Mouse (Mus musculus) heart, embryonic 10.5 days (tissue): Measurements from ENCODE around the gene Ctdsp2. TPM values are rescaled to one million over a fixed set of nuclear protein-coding genes. Genes with fewer than 3 reads are reported as not detected.

Experiments used
- DNase-seq: peaks from one replicate; pipeline ENCODE4 v3.0.0-alpha.2; 2017; ENCODE audit warnings: low spot score
- H3K27ac ChIP-seq: fragments of 300-500 bp; sonication (generic); 2 replicates; pipeline ENCODE4 v1.5.1; 2016; ENCODE audit warnings: mild to moderate bottlenecking
- H3K27me3 ChIP-seq: fragments of 300-500 bp; sonication (generic); 2 replicates; pipeline ENCODE4 v1.6.1; 2016; ENCODE audit warnings: mild to moderate bottlenecking; ENCODE audit not compliant: poor library complexity, insufficient read depth, severe bottlenecking
- H3K36me3 ChIP-seq: fragments of 300-500 bp; sonication (generic); 2 replicates; pipeline ENCODE4 v1.6.1; 2016; ENCODE audit warnings: mild to moderate bottlenecking, moderate library complexity
- H3K4me1 ChIP-seq: fragments of 300-500 bp; sonication (generic); 2 replicates; pipeline ENCODE4 v1.6.1; 2016; ENCODE audit warnings: mild to moderate bottlenecking
- H3K4me3 ChIP-seq: fragments of 300-500 bp; sonication (generic); 2 replicates; pipeline ENCODE4 v1.5.1; 2016; ENCODE audit warnings: mild to moderate bottlenecking, moderate library complexity
- H3K9me3 ChIP-seq: fragments of 300-500 bp; sonication (generic); 2 replicates; pipeline ENCODE4 v1.6.1; 2016; ENCODE audit warnings: mild to moderate bottlenecking, moderate library complexity
- WGBS: fragments of 180-500 bp; shearing (Covaris S2); methylation state at CpG from one replicate; pipeline ENCODE4 v1.1.7; 2016; 5-methylcytosine and 5-hydroxymethylcytosine counted together
- polyA plus RNA-seq: library from polyadenylated mRNA; unstranded; fragments of >200 nt; fragmentation: Nextera tagmentation; extraction: Ambion mirVana; gene quantifications from 2 replicates; pipeline ENCODE4 v1.2.1, GENCODE M21; 2016

Gene Ctdsp2
- polyA plus RNA-seq: 37.8 and 46.2 TPM in 2 replicates

DNA sequence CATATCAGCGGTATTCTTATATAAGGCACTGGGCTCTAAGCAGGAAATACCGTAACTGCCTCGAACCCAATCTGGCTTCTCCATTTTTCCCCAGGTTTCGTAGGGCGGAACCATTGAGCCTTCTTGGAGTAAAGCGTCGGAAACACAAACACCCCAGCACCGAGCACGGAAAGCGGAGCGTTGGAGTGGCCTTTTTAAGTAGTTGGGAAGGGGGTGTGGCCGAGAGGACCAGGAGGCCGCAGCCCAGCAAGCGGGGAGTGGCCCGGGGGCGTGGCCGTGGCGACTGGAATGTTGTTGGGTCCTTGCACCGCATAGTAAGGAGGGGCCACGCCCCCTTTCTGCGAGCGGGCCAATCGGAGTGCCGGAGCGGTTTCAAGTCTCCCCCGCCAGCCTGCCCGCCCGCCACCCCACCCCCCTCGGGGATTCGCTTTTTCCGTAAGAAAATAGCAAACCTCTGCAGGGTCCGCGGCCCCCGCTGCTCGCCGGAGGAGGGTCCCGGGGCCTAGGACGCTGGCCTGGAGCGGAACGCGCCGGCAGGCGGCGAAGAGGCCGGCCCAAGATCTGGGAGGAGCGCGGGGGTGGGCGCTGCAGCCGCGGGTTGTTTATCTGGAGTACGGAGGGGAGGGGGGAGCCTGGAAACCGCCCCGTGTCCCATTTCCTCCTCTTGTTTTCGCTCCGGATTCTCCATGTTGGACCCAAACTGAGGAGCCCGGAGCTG is at the start of gene Ctdsp2:
Gene Ctdsp2, plus strand, starts transcription at position 441 of the 718 bp plus-strand sequence.
- under 1% methylated on average over 55 of the region's 56 CpGs for WGBS
- no peaks in the 10 kb centered on the region for H3K9me3 ChIP-seq
- no peaks in the 10 kb centered on the region for H3K27me3 ChIP-seq
- peak within 1 kb of the TSS; percentile 99 for H3K27ac ChIP-seq
- peaks cover 41% of the 10 kb centered on the region for H3K4me1 ChIP-seq
- H3K4me3 ChIP-seq: peak within 1 kb of the TSS; percentile 99
- no peaks in the 10 kb centered on the region for H3K36me3 ChIP-seq
- peak; percentile 100 for DNase-seq

DNA sequence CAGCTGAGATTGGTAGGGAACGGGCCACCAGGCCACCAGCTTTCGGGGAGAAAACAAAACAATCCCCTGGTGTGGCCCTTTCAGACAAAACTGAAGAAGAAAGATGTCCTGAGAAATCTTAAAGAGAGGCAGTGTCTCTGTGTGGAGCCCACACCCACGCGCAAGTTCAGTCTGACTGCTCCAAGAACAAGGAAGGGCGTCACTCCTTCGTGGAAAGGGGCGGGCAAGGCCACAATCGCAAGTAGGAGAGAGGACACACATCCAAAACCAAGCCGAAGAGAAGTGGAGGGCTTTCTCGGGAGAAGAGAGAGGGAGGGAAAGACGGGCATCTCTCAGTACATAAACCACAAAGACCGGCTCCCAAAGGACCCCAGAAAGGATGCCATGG is 49.7 kb upstream of the Ctdsp2 start:
- peaks cover 63% of the 10 kb centered on the region for H3K4me1 ChIP-seq
- no peak for DNase-seq
- H3K27me3 ChIP-seq: peaks cover 13% of the 10 kb centered on the region
- H3K4me3 ChIP-seq: peak overlapping the region; percentile 69
- peak overlapping the region; percentile 92 for H3K27ac ChIP-seq
- WGBS: 22% methylated on average over 12 of the region's 12 CpGs
- H3K36me3 ChIP-seq: no peaks in the 10 kb centered on the region
- H3K9me3 ChIP-seq: no peaks in the 10 kb centered on the region

DNA sequence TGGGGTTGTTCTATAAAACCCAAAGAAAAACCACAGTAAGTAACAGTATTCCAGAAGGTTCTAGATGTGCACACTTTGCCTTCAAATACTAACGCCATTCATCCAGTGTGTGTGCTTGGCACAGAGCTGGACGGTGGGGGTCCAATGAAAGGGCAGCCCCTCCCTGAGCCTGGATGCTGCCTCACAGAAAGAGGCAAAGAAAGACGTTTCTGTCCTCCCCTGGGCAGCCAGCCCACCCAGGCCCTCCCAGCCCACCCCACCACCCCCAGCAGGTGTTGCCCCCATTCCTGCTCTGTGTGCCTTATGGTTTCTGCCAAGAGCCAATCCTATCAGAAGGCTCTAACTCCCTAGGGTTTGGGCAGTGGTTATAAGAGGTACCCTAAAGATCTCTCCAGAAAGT is 49.0 kb upstream of the Ctdsp2 start:
- Histone ChIP-seq H3K9me3 (no peaks in the 10 kb centered on the region), H3K36me3 (no peaks in the 10 kb centered on the region), H3K4me3 (no peak overlapping the region), H3K27me3 (peaks cover 13% of the 10 kb centered on the region), H3K27ac (peak overlapping the region; percentile 92), H3K4me1 (peaks cover 59% of the 10 kb centered on the region)
- 51% methylated on average over 3 of the region's 3 CpGs for WGBS
- DNase-seq: no peak

DNA sequence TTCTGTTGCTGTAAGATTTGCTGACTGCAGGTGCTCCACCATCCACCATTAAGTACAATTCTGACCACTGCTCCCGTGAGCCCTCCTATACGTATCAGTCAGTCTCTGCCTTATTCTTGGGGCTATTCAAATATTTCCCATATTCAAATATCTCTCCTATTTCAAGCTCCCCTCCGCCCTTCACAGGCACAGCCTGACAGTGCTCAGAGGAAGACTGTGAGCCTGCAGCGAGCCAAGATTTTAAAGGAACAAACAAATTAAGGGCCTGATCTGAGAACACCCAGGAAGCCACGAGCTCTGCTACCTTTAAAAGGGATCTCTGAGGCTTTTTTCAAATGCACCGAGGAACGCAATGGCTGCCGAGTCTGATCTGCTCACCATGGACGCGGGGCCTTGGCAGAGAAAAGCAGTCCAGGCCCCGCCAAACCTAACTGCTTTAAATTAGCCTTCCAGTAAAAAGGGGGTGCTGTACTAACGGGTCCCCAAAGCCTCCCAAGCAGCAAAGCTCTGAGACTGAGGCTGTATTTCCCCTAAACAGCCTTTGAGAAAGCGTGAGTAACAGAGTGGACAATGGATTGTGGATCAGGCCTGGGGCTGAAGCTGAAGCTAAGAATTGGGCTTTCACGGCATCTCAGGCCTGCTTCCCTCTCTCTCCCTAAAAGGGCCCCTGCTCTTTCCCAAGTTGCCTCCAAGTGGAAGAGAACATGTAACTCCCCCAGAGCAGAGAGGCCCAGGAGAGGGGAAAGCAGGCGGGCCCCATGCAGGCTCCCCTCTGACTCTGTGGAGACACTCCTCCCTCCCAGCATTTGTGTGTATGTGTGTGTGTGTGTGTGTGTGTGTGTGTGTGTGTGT is 48.0 kb upstream of the Ctdsp2 start:
- Histone ChIP-seq H3K4me3 (0 out of 2 replicates have a peak overlapping the region, but pooled peaks have one; percentile 0), H3K9me3 (no peaks in the 10 kb centered on the region), H3K4me1 (peaks cover 68% of the 10 kb centered on the region), H3K36me3 (no peaks in the 10 kb centered on the region), H3K27ac (peak overlapping the region; percentile 92), H3K27me3 (peaks cover 13% of the 10 kb centered on the region)
- WGBS: 52% methylated on average over 15 of the region's 15 CpGs
- DNase-seq: no peak

DNA sequence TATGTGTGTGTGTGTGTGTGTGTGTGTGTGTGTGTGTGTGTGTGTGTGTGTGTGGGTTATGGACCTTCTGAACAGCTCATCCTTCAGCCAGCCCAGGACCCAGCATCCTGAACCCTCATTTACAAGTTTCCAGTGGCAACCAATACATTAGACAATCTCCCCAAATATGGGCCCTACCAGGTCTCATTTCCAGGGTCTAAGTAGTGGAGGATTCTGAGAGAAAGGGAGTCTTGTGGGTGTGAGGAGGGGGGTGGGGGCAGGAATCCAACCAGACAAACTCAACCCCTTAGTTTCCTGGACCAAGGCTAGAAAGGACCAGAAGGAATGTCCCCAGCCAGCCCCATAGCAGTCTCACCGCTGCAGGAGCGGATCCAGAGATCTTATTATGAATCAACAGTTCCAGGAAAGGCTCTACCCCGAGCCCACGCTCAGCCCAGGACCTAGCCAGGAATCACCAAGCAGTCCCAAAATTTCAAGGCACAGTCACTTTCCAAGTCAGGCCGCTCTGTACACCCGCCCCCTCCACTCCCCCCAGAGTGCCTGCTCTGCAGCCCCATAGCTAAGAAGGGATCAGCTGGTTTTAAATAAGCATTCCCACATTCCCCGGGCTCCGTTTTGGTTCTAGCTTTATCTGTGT is 47.3 kb upstream of the Ctdsp2 start:
- no peak for DNase-seq
- 61% methylated on average over 8 of the region's 8 CpGs for WGBS
- no peaks in the 10 kb centered on the region for H3K9me3 ChIP-seq
- H3K27me3 ChIP-seq: peaks cover 13% of the 10 kb centered on the region
- no peak overlapping the region for H3K4me3 ChIP-seq
- peaks cover 74% of the 10 kb centered on the region for H3K4me1 ChIP-seq
- H3K27ac ChIP-seq: peak overlapping the region; percentile 92
- no peaks in the 10 kb centered on the region for H3K36me3 ChIP-seq

DNA sequence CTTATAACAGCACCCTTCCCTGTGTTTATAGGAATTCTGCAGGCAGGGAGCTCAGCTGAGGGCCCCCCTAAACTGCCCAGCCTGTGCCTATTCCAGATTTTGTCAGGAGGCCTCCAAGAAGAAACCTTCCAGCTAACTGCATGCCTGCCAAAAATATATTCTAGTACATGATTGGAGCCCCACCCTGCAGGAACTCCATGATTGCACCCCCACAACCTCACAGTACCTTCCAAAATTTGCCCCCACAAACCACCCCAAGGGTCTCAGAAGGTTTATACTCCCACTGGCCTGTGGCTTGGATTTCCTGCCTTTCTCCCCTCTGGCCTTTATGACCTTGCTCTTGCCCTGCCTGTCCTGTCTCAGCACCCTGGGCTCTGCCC is 46.8 kb upstream of the Ctdsp2 start:
- no peak overlapping the region for H3K4me3 ChIP-seq
- H3K4me1 ChIP-seq: peaks cover 74% of the 10 kb centered on the region
- no peaks in the 10 kb centered on the region for H3K36me3 ChIP-seq
- no peaks in the 10 kb centered on the region for H3K9me3 ChIP-seq
- peaks cover 11% of the 10 kb centered on the region for H3K27me3 ChIP-seq
- no peak for DNase-seq
- H3K27ac ChIP-seq: peak overlapping the region; percentile 92

DNA sequence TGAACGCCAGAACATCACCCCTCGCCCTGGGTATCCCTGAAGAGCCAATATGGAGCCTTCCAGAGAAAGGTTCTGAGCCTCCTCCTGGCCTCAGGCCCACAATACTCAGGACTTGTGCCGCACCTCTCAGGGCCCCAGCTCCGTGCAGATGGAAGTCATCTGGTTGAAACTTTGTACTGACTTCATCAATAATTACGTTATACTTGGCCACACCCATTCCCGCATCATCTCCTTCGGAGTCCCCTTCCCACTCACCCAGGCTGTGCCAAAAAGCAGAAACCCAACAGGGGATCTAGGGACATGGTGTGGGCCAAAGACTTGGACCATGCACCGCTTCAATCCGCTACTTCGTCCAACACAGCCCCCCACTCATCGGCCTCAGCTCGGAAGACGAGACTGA is 44.0 kb upstream of the Ctdsp2 start:
- H3K9me3 ChIP-seq: 0 out of 2 replicates have a peak, but pooled peaks cover 8% of the 10 kb centered on the region
- DNase-seq: no peak
- H3K27me3 ChIP-seq: no peaks in the 10 kb centered on the region
- H3K4me3 ChIP-seq: no peak overlapping the region
- peaks cover 46% of the 10 kb centered on the region for H3K4me1 ChIP-seq
- no peaks in the 10 kb centered on the region; the same call in 1 of the 2 replicates for H3K36me3 ChIP-seq
- H3K27ac ChIP-seq: 0 out of 2 replicates have a peak overlapping the region, but pooled peaks have one; percentile 85
- 93% methylated on average over 13 of the region's 13 CpGs for WGBS

DNA sequence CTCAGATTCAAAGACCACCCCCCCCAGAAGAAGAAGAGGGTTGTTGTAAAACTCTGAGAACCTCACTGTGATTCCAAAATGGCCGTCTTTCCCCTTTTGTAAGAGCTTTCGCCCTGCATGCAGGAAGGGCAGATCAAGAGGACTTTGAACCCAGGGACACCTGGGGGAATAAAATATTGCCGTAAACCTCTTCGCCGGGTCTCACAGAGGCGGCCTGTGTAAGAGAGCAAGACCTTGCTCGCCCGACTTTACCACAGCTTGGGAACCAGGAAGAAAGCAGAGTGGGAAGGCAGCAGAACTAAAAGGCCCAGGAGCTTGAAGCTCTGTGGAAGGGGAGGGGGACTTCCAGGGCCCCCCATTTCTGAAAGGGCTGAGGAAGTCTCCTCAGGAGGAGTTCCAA is 43.4 kb upstream of the Ctdsp2 start:
- Histone ChIP-seq H3K27ac (peak overlapping the region; percentile 85), H3K4me3 (no peak overlapping the region), H3K36me3 (no peaks in the 10 kb centered on the region; the same call in 1 of the 2 replicates), H3K27me3 (no peaks in the 10 kb centered on the region), H3K9me3 (0 out of 2 replicates have a peak, but pooled peaks cover 8% of the 10 kb centered on the region), H3K4me1 (peaks cover 43% of the 10 kb centered on the region)
- WGBS: 85% methylated on average over 8 of the region's 8 CpGs
- no peak for DNase-seq

DNA sequence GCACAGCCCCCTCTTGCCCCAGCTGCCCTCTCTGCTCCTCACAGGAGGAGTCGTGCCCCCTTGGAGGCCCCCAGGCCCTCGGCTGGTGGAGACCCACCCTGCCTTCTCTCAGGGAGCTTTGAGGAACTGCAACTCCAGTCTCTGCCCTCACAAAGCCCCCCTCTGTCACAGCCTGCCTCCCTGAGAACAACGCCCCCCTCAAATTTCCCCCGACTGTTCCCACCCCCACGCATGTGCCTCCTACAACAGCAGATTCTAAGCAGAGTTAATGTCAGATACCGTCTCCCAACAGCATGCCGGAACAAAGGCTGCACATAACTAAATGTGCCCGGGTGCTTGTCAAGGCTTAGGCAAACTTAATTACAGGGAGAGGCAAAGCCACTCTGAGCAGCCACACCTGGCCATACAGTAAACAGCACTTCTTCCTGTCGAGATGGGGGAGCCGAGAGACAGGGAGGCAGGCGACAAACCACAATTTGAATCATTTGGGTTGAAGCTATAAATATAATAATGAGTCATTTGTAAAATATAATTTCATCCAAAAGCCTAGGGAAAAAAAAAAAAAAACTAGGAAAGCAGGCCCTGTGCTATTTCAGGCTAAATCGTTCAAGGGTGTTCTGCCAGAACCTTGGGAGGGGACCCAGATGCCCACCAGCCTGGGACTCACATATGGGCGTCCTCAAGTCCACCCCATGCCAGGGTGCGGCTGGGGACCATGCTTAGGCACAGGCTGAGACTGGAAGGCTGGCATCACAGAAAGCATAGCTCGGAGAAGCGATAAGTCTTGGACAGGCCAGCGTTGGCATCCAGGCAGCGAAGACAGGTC is 42.7 kb upstream of the Ctdsp2 start:
- no peak for DNase-seq
- H3K36me3 ChIP-seq: no peaks in the 10 kb centered on the region; the same call in 1 of the 2 replicates
- peak overlapping the region; percentile 85 for H3K27ac ChIP-seq
- H3K9me3 ChIP-seq: 0 out of 2 replicates have a peak, but pooled peaks cover 8% of the 10 kb centered on the region
- no peak overlapping the region for H3K4me3 ChIP-seq
- WGBS: 52% methylated on average over 18 of the region's 18 CpGs
- peaks cover 43% of the 10 kb centered on the region for H3K4me1 ChIP-seq
- no peaks in the 10 kb centered on the region for H3K27me3 ChIP-seq

DNA sequence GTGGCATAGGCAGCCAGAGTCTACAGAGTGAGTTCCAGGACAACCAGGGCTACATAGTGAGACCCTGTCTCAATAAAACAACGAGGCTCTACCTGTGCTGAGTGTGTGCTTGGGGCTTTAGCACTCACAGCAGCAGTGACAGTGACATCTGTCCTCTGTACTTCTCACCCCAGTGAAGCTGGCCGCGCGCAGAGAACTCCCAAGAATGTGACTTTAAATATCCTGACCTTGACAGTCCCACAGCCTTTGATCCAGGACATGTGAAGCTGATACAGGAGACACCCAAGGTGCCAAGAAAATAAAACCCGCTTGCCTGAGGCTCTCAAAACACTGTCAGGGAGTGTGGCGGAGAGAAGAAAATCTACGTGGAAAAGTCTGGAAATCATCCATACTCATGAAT is 37.6 kb upstream of the Ctdsp2 start:
- 35% methylated on average over 7 of the region's 7 CpGs for WGBS
- no peak for DNase-seq
- H3K27me3 ChIP-seq: no peaks in the 10 kb centered on the region
- 0 out of 2 replicates have a peak, but pooled peaks cover 8% of the 10 kb centered on the region for H3K9me3 ChIP-seq
- peak overlapping the region; percentile 48; the same call in 1 of the 2 replicates for H3K27ac ChIP-seq
- H3K36me3 ChIP-seq: no peaks in the 10 kb centered on the region; the same call in 1 of the 2 replicates
- H3K4me3 ChIP-seq: no peak overlapping the region; the same call in 1 of the 2 replicates
- peaks cover 23% of the 10 kb centered on the region for H3K4me1 ChIP-seq

DNA sequence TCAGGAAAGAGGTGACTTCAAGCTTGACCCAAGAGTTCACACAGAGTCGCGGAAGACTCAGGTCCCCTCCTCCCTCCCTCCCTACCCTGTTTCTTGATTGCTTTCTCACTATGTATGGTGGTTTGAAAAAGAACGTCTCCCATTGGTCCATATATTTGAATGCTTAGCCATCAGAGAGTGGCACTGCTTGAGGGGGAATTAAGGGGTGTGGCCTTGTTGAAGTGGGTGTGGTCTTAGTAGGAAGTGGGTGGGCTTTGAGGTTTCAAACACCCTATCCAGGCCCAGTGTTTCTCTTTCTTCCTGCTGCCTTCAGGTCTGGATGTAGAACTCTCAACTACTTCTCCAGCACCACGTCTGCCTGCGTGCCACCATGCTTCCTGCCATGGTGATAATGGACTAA is 33.0 kb upstream of the Ctdsp2 start:
- Histone ChIP-seq H3K9me3 (no peaks in the 10 kb centered on the region), H3K4me3 (no peak overlapping the region), H3K27ac (no peak overlapping the region), H3K36me3 (no peaks in the 10 kb centered on the region), H3K4me1 (peaks cover 28% of the 10 kb centered on the region), H3K27me3 (no peaks in the 10 kb centered on the region)
- DNase-seq: no peak
- 84% methylated on average over 5 of the region's 5 CpGs for WGBS

DNA sequence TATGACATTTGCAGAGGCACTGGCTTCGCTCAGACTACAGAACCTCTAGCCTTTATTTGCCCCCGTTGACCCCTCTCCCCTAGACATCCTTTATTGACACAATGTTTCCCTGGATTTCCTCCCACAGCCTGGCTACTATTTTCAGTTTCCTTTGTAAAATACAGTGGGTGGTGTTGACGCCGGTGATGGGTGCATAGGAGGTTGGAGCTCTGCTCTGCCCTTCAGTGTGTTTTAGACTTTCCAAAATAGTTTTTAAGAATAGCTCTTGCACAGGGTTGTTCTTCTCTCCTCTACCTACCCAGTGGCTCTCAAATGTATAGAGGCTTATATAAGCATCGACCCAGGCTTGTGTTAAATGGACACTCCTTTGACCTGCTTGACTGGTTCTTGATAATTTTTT is 28.7 kb upstream of the Ctdsp2 start:
- DNase-seq: no peak
- peak overlapping the region; percentile 65 for H3K27ac ChIP-seq

More for the DNA sequence above, 28.7 kb upstream of the Ctdsp2 start:
- Histone ChIP-seq H3K4me3 (no peak overlapping the region), H3K27me3 (no peaks in the 10 kb centered on the region), H3K36me3 (no peaks in the 10 kb centered on the region), H3K4me1 (peaks cover 22% of the 10 kb centered on the region), H3K9me3 (no peaks in the 10 kb centered on the region)
- 63% methylated on average over 5 of the region's 5 CpGs for WGBS
